Mouse (Mus musculus) kidney, adult 10 weeks (tissue): ENCODE data around the gene Spx. TPM values are rescaled to one million over a fixed set of nuclear protein-coding genes. Genes with fewer than 3 reads are reported as not detected.

Experiments
- polyA plus RNA-seq: library from polyadenylated mRNA; stranded (reverse); fragments of 350-450 nt; fragmentation: Illumina TruSeq; extraction: RNeasy Lipid Tissue Mini Kit (QIAGEN cat#74804); gene quantifications from one replicate; pipeline ENCODE4 v1.2.3, GENCODE M21; 2014; ENCODE audit warnings: low read depth, low replicate concordance

The Spx gene
- polyA plus RNA-seq = not detected

DNA sequence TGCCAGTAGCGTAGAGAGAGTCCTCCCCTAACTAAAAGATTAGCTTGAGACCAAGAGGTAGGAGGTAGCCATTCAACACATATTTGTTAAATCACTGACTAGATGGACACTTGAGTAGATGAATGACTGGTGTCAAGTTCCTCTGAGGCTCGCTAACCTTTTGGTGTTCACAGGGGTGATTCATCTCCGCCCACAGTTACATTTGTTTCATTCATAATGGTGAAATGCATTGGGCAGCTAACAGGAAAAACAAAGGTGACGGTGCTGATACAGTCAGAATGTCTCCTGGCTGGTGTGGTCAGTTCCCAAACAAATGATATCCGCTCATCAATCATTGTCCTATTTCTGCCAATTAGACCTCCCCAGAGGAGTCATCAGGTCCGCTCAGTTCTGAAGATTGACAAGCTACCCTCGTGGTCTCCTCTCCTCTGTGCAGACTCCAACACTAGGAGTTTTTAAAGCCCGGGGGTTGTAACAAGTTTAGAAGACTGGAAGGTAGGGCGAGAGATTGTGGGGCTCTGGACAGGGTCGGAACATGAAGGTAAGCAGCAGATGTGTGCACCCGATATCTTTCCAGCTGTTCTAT, at the start of gene Spx:
Gene Spx, plus strand, starts transcription at position 536 of the 586 bp plus-strand sequence.

DNA sequence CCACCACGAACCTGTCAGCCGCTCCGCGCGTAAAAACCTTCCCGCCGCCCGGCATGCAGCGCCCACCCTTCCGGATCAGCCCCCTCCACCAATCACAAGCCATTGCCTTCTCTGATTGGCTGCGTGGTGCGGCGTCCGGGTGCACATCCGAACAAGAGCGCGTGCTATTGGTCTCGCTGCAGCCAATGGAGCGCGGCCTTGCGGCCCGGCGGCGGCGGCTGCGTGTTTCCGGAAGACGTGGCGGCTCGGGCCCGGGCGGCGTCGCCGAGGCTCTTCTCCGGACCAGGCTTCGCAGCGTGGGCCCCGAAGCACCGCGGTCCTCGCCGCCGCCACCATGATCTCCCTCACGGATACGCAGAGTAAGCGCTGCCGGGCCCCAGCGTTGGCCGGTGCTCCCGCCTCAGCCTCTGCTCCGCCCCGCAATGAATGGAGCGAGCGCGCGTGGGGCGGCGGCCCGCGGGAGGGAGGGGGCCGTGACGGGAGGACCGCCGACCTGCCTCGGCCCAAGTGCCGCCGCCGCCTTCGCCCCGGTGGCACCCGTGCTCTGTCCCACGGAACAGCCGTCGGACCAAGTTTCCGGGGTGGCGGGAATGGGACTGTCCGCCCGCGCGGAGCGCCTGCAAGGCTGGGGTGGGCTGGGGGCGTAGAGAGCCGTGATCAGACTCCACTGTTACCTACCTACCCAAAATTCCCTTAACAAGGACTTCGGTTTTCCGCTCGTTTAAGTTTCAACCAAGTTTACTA, 26.1 kb upstream of the Spx start, which contains the start of the genes Recql and Golt1b:
Gene Recql, minus strand, starts transcription at position 77 of the 744 bp plus-strand sequence.
Gene Golt1b, plus strand, starts transcription at position 211 of the 744 bp plus-strand sequence.

Other genes with a start within 250 kb of the Spx start
- gene Slco1a6, start 204.9 kb upstream of the Spx start, polyA plus RNA-seq = 787 TPM
- gene Iapp, start 115.0 kb upstream of the Spx start, polyA plus RNA-seq = not detected
- not detected for gene Slco1a5, start 90.5 kb upstream of the Spx start, polyA plus RNA-seq
- gene Pyroxd1, start 67.8 kb upstream of the Spx start, polyA plus RNA-seq = 43.9 TPM
- 11.5 TPM for gene Recql, start 26.4 kb upstream of the Spx start, polyA plus RNA-seq
- 29.3 TPM for gene Golt1b, start 26.2 kb upstream of the Spx start, polyA plus RNA-seq
- gene Gys2, start 59.7 kb downstream of the Spx start, polyA plus RNA-seq = 23.0 TPM
- gene Ldhb, start 94.5 kb downstream of the Spx start, polyA plus RNA-seq = 1,028 TPM
- 2.3 TPM for gene Kcnj8, start 158.2 kb downstream of the Spx start, polyA plus RNA-seq